Mouse (Mus musculus) megakaryocyte, embryonic 14.5 days (primary cell): ENCODE results near the gene Agbl1.

Experiments
- FLI1 ChIP-seq: IDR thresholded peaks from 2 replicates; pipeline ENCODE4 v1.6.1; 2012; ENCODE audit warnings: low read length, inconsistent platforms, mixed read lengths
- GATA1 ChIP-seq: IDR thresholded peaks from 3 replicates; pipeline ENCODE4 v1.6.1; 2012; ENCODE audit warnings: mixed read lengths, low read length, inconsistent platforms, borderline replicate concordance

GRCm38 (mm10) chr7:76237497-76237896, 7.8 kb downstream of the Agbl1 start:
- no peak for TF ChIP-seq GATA1
- no peak for TF ChIP-seq FLI1
